Comparison of ENCODE assay signal across 15 mouse cellular contexts in the genomic region with DNA sequence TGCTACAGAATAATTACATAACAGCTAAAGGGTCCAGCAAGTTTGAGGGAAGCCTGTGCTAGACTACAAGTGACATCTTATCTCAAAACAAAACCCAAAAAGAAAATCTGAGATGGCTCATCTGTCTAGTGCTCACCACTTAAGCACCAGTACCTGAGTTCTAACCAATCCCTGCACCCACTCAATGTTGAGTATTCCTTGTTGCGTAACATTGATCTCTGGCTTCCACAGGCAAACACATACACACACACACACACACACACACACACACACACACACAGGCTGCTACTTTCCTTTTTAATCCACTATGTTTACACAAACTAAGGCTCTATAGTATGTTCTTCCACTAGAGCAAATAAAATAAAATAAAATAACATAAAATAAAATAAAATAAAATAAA.
"Had no signal": no experiment of that assay in that cellular context is flagged by ENCODE, and none has a peak within 500 bp of the region (broad histone marks: within the 10 kb centered on the region; RNA-seq: fewer than 3 reads in every experiment).

No protein-coding gene starts in this region.

- H3K4me2 ChIP-seq: limb, embryonic 15.5 days; lung, embryonic 14.5 days; midbrain, embryonic 11.5 days; midbrain, embryonic 13.5 days; midbrain, embryonic 15.5 days; neural tube, embryonic 13.5 days; neural tube, embryonic 15.5 days; stomach, embryonic 15.5 days had no signal

- DNase-seq: lung, embryonic 14.5 days; lung, postnatal 4 days; right cerebral cortex, postnatal 14 days; thymus, adult 2 months; thymus, postnatal 25 days; thymus, postnatal 4 days had no signal

- H3K9ac ChIP-seq: limb, embryonic 15.5 days; liver, embryonic 14.5 days; lung, embryonic 14.5 days; midbrain, embryonic 13.5 days; midbrain, embryonic 15.5 days; neural tube, embryonic 13.5 days; neural tube, embryonic 15.5 days; stomach, embryonic 15.5 days had no signal

- H3K27me3 ChIP-seq: limb, embryonic 15.5 days; midbrain, embryonic 13.5 days; midbrain, embryonic 15.5 days; neural tube, embryonic 13.5 days; neural tube, embryonic 15.5 days; stomach, embryonic 15.5 days had no signal

- ATAC-seq: midbrain, embryonic 13.5 days; midbrain, embryonic 15.5 days had no signal

- H3K4me1 ChIP-seq: limb, embryonic 15.5 days; stomach, embryonic 15.5 days had no signal

- H3K9me3 ChIP-seq: limb, embryonic 15.5 days; midbrain, embryonic 13.5 days; midbrain, embryonic 15.5 days; neural tube, embryonic 13.5 days; neural tube, embryonic 15.5 days; stomach, embryonic 15.5 days had no signal

- H3K36me3 ChIP-seq: limb, embryonic 15.5 days; midbrain, embryonic 13.5 days; midbrain, embryonic 15.5 days; neural tube, embryonic 13.5 days; neural tube, embryonic 15.5 days; stomach, embryonic 15.5 days had no signal

- H3K27ac ChIP-seq: limb, embryonic 15.5 days; liver, embryonic 14.5 days; midbrain, embryonic 13.5 days; midbrain, embryonic 15.5 days; neural tube, embryonic 13.5 days; neural tube, embryonic 15.5 days; stomach, embryonic 15.5 days; stomach, postnatal 0 days had no signal

- H3K4me3 ChIP-seq: limb, embryonic 15.5 days; midbrain, embryonic 13.5 days; midbrain, embryonic 15.5 days; neural tube, embryonic 13.5 days; neural tube, embryonic 15.5 days; stomach, embryonic 15.5 days had no signal
